Mouse (Mus musculus) embryonic stem cell, embryonic (primary cell): ENCODE data around the gene Lrrfip1.

Source experiments
- CTCF ChIA-PET, 4 experiments: fragments of 300-600 bp in 2 of 4; fragments of 350-600 bp in 2 of 4; sonication (Branson Sonifier 250); formaldehyde crosslinking; loops; one replicate each; lab custom pipeline; 2022; ENCODE audit warnings: inconsistent platforms in 2 of 4; lab: Charles Lee
- POLR2A ChIA-PET, 4 experiments: fragments of 300-600 bp in 2 of 4; fragments of 350-600 bp in 2 of 4; sonication (Branson Sonifier 250); formaldehyde crosslinking; loops; one replicate each; lab custom pipeline; 2022; ENCODE audit warnings: antibody characterized with exemption in 4 of 4, inconsistent platforms in 1 of 4; lab: Charles Lee

Lrrfip1 gene

GRCm38 (mm10) chr1:91059792-91060604 is 61.5 kb downstream of the Lrrfip1 start:
- ChIA-PET CTCF (interaction anchor here in 2 of 4 experiments (0.7 to 0.8 kb wide), 2 partner anchors 8 to 39 kb away, joined by 3 to 5 read pairs; no protein-coding TSS in a partner anchor), POLR2A (no interaction called here)

- CTCF ChIA-PET = no interaction called here
Observed at GRCm38 (mm10) chr1:91061105-91061504, 62.6 kb downstream of the Lrrfip1 start.

GRCm38 (mm10) chr1:91062363-91062762 is 63.8 kb downstream of the Lrrfip1 start:
- ChIA-PET POLR2A (interaction anchor here in 2 of 4 experiments (1.0 to 2.5 kb wide), 3 partner anchors 9 to 12 kb away, joined by 3 to 17 read pairs (median 3); no protein-coding TSS in a partner anchor), CTCF (no interaction called here)

More at GRCm38 (mm10) chr1:91061105-91061504, 62.6 kb downstream of the Lrrfip1 start:
- POLR2A ChIA-PET = no interaction called here

GRCm38 (mm10) chr1:91064053-91064452 is 65.5 kb downstream of the Lrrfip1 start:
- POLR2A ChIA-PET = interaction anchor here in 1 of 4 experiments (2.5 kb wide), 1 partner anchor 11 kb away, joined by 17 read pairs; no protein-coding TSS in a partner anchor
- CTCF ChIA-PET = interaction anchor here in 1 of 4 experiments (0.6 kb wide), 1 partner anchor 123 kb away, joined by 3 read pairs; no protein-coding TSS in a partner anchor

GRCm38 (mm10) chr1:91064903-91065525 is 66.5 kb downstream of the Lrrfip1 start:
- POLR2A ChIA-PET = interaction anchor here in 1 of 4 experiments (0.6 kb wide), 1 partner anchor 1117 kb away, joined by 4 read pairs; no protein-coding TSS in a partner anchor
- CTCF ChIA-PET = no interaction called here

- CTCF ChIA-PET = no interaction called here
- POLR2A ChIA-PET = no interaction called here
Observed at GRCm38 (mm10) chr1:91066061-91066460, 67.5 kb downstream of the Lrrfip1 start.

GRCm38 (mm10) chr1:91066599-91066998 is 68.1 kb downstream of the Lrrfip1 start:
- POLR2A ChIA-PET = no interaction called here
- CTCF ChIA-PET = no interaction called here

- CTCF ChIA-PET = interaction anchor here in 1 of 4 experiments (0.6 to 1.2 kb wide), 3 partner anchors 8 to 15 kb away, joined by 3 read pairs; no protein-coding TSS in a partner anchor
- POLR2A ChIA-PET = interaction anchor here in 1 of 4 experiments (0.9 to 1.9 kb wide), 3 partner anchors 14 to 17 kb away, joined by 3 to 7 read pairs (median 4); no protein-coding TSS in a partner anchor
Observed at GRCm38 (mm10) chr1:91067716-91068115, 69.2 kb downstream of the Lrrfip1 start.

GRCm38 (mm10) chr1:91069575-91069974 is 71.0 kb downstream of the Lrrfip1 start:
- POLR2A ChIA-PET = no interaction called here
- CTCF ChIA-PET = interaction anchor here in 2 of 4 experiments (0.6 to 0.9 kb wide), 2 partner anchors 139 to 142 kb away, joined by 3 to 13 read pairs; no protein-coding TSS in a partner anchor

- ChIA-PET CTCF (no interaction called here), POLR2A (interaction anchor here in 1 of 4 experiments (0.5 kb wide), 1 partner anchor 57 kb away, joined by 3 read pairs; no protein-coding TSS in a partner anchor)
Observed at GRCm38 (mm10) chr1:91070547-91070946, 72.0 kb downstream of the Lrrfip1 start.

- POLR2A ChIA-PET = interaction anchor here in 2 of 4 experiments (0.8 kb wide), 2 partner anchors 18 to 19 kb away, joined by 3 read pairs; no protein-coding TSS in a partner anchor
- CTCF ChIA-PET = no interaction called here
Observed at GRCm38 (mm10) chr1:91071671-91072290, 73.2 kb downstream of the Lrrfip1 start.

GRCm38 (mm10) chr1:91076946-91077345 is 78.4 kb downstream of the Lrrfip1 start:
- ChIA-PET CTCF (interaction anchor here in 1 of 4 experiments (0.6 to 0.8 kb wide), 2 partner anchors 9 to 22 kb away, joined by 3 read pairs; no protein-coding TSS in a partner anchor), POLR2A (no interaction called here)

GRCm38 (mm10) chr1:91077456-91077855 is 78.9 kb downstream of the Lrrfip1 start:
- ChIA-PET CTCF (interaction anchor here in 1 of 4 experiments (0.8 kb wide), 1 partner anchor 21 kb away, joined by 3 read pairs; no protein-coding TSS in a partner anchor), POLR2A (interaction anchor here in 2 of 4 experiments (0.5 to 1.3 kb wide), 2 partner anchors 24 to 346 kb away, joined by 3 read pairs; no protein-coding TSS in a partner anchor)

- ChIA-PET POLR2A (interaction anchor here in 1 of 4 experiments (0.8 to 1.3 kb wide), 2 partner anchors 9 to 25 kb away, joined by 3 read pairs; no protein-coding TSS in a partner anchor), CTCF (no interaction called here)
Observed at GRCm38 (mm10) chr1:91077980-91078379, 79.4 kb downstream of the Lrrfip1 start.

GRCm38 (mm10) chr1:91079740-91080422 is 81.3 kb downstream of the Lrrfip1 start:
- POLR2A ChIA-PET = no interaction called here
- CTCF ChIA-PET = interaction anchor here in 1 of 4 experiments (0.9 kb wide), 1 partner anchor 27 kb away, joined by 3 read pairs; no protein-coding TSS in a partner anchor

- POLR2A ChIA-PET = no interaction called here
- CTCF ChIA-PET = interaction anchor here in 1 of 4 experiments (0.9 kb wide), 1 partner anchor 27 kb away, joined by 3 read pairs; no protein-coding TSS in a partner anchor
Observed at GRCm38 (mm10) chr1:91080423-91080749, 81.8 kb downstream of the Lrrfip1 start.

GRCm38 (mm10) chr1:91084374-91084773 is 85.8 kb downstream of the Lrrfip1 start:
- ChIA-PET CTCF (no interaction called here), POLR2A (interaction anchor here in 1 of 4 experiments (0.9 kb wide), 1 partner anchor 16 kb away, joined by 3 read pairs; no protein-coding TSS in a partner anchor)

- ChIA-PET CTCF (interaction anchor here in 2 of 4 experiments (0.6 to 1.0 kb wide), 2 partner anchors 14 to 154 kb away, joined by 3 read pairs; no protein-coding TSS in a partner anchor), POLR2A (interaction anchor here in 1 of 4 experiments (0.9 kb wide), 1 partner anchor 17 kb away, joined by 3 read pairs; no protein-coding TSS in a partner anchor)
Observed at GRCm38 (mm10) chr1:91085009-91085408, 86.5 kb downstream of the Lrrfip1 start.
